Mouse (Mus musculus) heart, embryonic 11.5 days (tissue): ENCODE data around the gene M6pr. TPM values are rescaled to one million over a fixed set of nuclear protein-coding genes. Genes with fewer than 3 reads are reported as not detected.

Experiments used
- ATAC-seq: fragments of 200-750 bp; cut with Nextera tagmentation; replicated peaks from 2 replicates; pipeline ENCODE4 v1.8.0; 2017; ENCODE audit warnings: moderate library complexity; ENCODE audit not compliant: insufficient number of reproducible peaks, low FRiP score, low TSS enrichment
- H3K27ac ChIP-seq: fragments of 300-500 bp; sonication (generic); 2 replicates; pipeline ENCODE4 v1.5.1; 2014; ENCODE audit warnings: mild to moderate bottlenecking, low read depth, low read length
- H3K27me3 ChIP-seq: fragments of 300-500 bp; sonication (generic); 2 replicates; pipeline ENCODE4 v1.6.1; 2014; ENCODE audit warnings: mild to moderate bottlenecking, low read length, mixed read lengths; ENCODE audit not compliant: control insufficient read depth, insufficient read depth
- H3K36me3 ChIP-seq: fragments of 300-500 bp; sonication (generic); 2 replicates; pipeline ENCODE4 v1.6.1; 2014; ENCODE audit warnings: mild to moderate bottlenecking, low read length, moderate library complexity, mixed read lengths; ENCODE audit not compliant: control insufficient read depth, insufficient read depth
- H3K4me1 ChIP-seq: fragments of 300-500 bp; sonication (generic); 2 replicates; pipeline ENCODE4 v1.6.1; 2014; ENCODE audit warnings: low read length; ENCODE audit not compliant: control insufficient read depth, insufficient read depth
- H3K4me2 ChIP-seq: fragments of 300-500 bp; sonication (generic); 2 replicates; pipeline ENCODE4 v1.6.1; 2014; ENCODE audit warnings: mild to moderate bottlenecking, moderate library complexity
- H3K4me3 ChIP-seq: fragments of 300-500 bp; sonication (generic); 2 replicates; pipeline ENCODE4 v1.5.1; 2014; ENCODE audit warnings: low read depth, low read length
- H3K9ac ChIP-seq: fragments of 300-500 bp; sonication (generic); 2 replicates; pipeline ENCODE4 v1.6.1; 2014; ENCODE audit warnings: mild to moderate bottlenecking, low read depth, low read length, moderate library complexity
- H3K9me3 ChIP-seq: fragments of 300-500 bp; sonication (generic); replicated peaks from 2 replicates; pipeline ENCODE4 v1.6.1; 2016; ENCODE audit warnings: low read length; ENCODE audit not compliant: control insufficient read depth
- WGBS: fragments of 180-500 bp; shearing (Covaris S2); extraction: QIAGEN DNeasy Blood & Tissue Kit; methylation state at CpG from one replicate; pipeline ENCODE4 v1.1.7; 2014; ENCODE audit not compliant: insufficient replicate concordance; 5-methylcytosine and 5-hydroxymethylcytosine counted together
- polyA plus RNA-seq: library from polyadenylated mRNA; unstranded; fragments of >200 nt; fragmentation: Nextera tagmentation; extraction: Ambion mirVana; gene quantifications from 2 replicates; pipeline ENCODE4 v1.2.1, GENCODE M21; 2014

The M6pr gene
- polyA plus RNA-seq, 1 experiment from 2014 or later, result 84.9 TPM

DNA sequence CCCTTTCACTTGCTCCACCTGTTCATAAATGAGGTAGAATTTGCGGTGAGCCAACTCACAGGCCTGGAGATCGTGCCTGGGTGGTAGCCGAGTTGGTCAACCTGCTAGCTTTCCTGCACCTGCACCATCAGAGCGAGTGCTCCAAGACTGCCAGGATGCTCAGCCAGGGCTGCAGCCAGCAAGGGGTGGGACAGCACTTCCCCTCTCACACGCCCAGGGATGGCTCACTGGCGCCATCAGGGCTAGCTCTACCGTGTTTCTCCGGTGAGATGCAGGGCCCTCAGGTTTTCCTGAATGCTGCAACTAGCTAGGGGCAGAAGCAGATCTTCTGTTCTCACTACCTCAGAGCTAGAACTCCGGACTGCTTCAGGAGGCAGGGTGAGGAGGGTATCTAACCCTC lies 47.4 kb downstream of the M6pr start:
- no peak for ATAC-seq
- Histone ChIP-seq H3K4me1 (no peaks in the 10 kb centered on the region), H3K4me3 (no peak overlapping the region), H3K9ac (no peak overlapping the region), H3K27ac (no peak overlapping the region), H3K27me3 (no peaks in the 10 kb centered on the region), H3K36me3 (no peaks in the 10 kb centered on the region), H3K9me3 (no peaks in the 10 kb centered on the region), H3K4me2 (no peak overlapping the region)
- WGBS, result 47% methylated on average over 9 of the region's 9 CpGs

DNA sequence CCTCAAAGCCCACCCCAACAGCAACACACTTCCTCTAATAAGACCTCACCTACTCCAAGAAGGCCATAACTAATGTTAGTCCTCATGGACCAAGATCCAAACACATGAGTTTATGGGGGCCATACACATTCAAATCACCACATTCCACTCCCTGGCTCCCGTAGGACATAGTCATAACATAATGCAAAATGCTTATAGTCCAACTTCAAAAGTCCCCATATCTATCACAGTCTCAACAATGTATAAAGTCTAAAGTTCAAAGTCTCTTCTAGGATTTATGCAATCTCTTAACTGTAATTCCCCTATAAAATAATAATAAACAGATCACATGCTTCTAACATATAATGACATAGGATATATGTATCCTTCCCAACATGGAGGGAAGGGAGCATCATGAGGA lies 48.6 kb downstream of the M6pr start:
- Histone ChIP-seq H3K27me3 (no peaks in the 10 kb centered on the region), H3K4me2 (no peak overlapping the region), H3K9me3 (no peaks in the 10 kb centered on the region), H3K27ac (no peak overlapping the region), H3K4me1 (no peaks in the 10 kb centered on the region), H3K4me3 (no peak overlapping the region), H3K36me3 (no peaks in the 10 kb centered on the region), H3K9ac (no peak overlapping the region)
- ATAC-seq, result no peak
- whole genome bisulfite sequencing, result 87% methylated on average over 1 of the region's 1 CpGs

DNA sequence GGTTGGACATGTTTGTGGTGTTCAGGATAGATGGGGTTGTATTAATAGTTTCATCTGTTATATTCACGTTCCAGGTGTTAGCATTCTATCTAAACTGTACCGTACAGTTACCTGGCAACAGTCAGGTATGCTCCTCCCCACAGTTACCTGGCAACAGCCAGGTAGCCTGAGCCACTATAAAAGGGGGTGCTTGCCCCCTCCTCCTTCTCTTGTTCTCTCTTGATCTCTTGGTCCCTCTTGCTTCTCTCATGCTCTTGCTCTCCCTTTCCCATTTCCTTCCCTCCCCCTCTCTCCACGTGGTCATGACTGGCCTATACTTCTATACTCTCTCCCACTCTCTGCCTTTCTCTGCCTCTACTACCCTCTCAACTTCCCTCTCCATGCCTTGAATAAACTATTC lies 57.2 kb downstream of the M6pr start:
- H3K4me1 ChIP-seq, result no peaks in the 10 kb centered on the region
- H3K27me3 ChIP-seq, result no peaks in the 10 kb centered on the region
- H3K4me2 ChIP-seq, result no peak overlapping the region
- H3K36me3 ChIP-seq, result no peaks in the 10 kb centered on the region
- H3K9me3 ChIP-seq, result no peaks in the 10 kb centered on the region
- H3K27ac ChIP-seq, result no peak overlapping the region
- no peak for ATAC-seq
- no peak overlapping the region for H3K4me3 ChIP-seq
- no peak overlapping the region for H3K9ac ChIP-seq
- 49% methylated on average over 3 of the region's 3 CpGs for WGBS

DNA sequence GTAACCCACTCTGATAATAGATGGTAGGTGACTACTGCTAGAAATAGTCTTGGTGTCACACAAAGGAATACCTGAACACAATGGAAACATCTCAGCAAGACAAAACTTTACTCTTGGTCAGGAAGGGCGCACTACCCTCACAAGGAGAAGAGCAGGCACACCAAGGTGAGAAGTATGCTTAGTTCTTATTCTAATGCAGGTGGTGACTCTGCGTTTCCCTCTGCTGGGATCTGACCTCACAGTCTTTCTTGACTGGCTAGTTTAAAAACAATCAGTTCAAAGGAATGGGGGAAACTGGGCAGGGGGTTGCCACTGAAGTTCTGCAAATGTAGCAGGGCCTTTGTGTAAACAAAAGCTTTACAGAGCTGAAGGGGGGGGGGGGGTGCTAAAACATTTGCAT lies 57.8 kb downstream of the M6pr start:
- Histone ChIP-seq H3K4me2 (no peak overlapping the region), H3K4me3 (no peak overlapping the region), H3K27ac (no peak overlapping the region), H3K9ac (no peak overlapping the region), H3K27me3 (no peaks in the 10 kb centered on the region), H3K9me3 (no peaks in the 10 kb centered on the region), H3K36me3 (no peaks in the 10 kb centered on the region), H3K4me1 (no peaks in the 10 kb centered on the region)
- ATAC-seq, result no peak
- 49% methylated on average over 2 of the region's 2 CpGs for WGBS

DNA sequence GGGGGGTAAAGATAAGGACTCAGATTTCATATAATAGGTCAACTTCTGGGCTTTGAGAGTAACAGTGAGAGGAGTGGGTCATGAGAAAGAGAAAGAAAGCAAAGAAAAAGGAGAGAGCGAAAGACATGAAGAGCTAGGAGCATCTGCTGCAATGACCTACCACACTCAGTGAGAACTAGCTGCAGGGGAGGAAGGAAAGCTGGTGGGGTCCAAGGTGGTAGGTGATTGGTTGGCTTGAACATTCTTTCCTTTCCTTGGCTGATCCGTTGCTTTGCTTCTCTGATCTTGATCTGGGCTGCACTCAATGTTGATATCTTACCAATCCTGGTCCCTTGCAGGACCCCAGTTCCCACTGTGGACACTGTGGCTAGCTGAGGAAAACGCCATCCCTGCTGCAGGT lies 58.5 kb downstream of the M6pr start:
- no peaks in the 10 kb centered on the region for H3K36me3 ChIP-seq
- H3K4me3 ChIP-seq, result no peak overlapping the region
- no peak overlapping the region for H3K4me2 ChIP-seq
- H3K27me3 ChIP-seq, result no peaks in the 10 kb centered on the region
- 40% methylated on average over 3 of the region's 3 CpGs for WGBS
- no peaks in the 10 kb centered on the region for H3K4me1 ChIP-seq
- H3K27ac ChIP-seq, result no peak overlapping the region
- H3K9me3 ChIP-seq, result no peaks in the 10 kb centered on the region
- ATAC-seq, result no peak
- no peak overlapping the region for H3K9ac ChIP-seq

Other genes with a start within 250 kb of the M6pr start
- not detected in 2 replicates for gene Klrg1, start 25.8 kb upstream of the M6pr start, polyA plus RNA-seq
- gene Phc1, start 31.8 kb downstream of the M6pr start, polyA plus RNA-seq, result 15.7 and 17.1 TPM in 2 replicates
- gene Rimklb, start 190.0 kb downstream of the M6pr start, polyA plus RNA-seq, result 8.7 and 10.9 TPM in 2 replicates
- gene Mfap5, start 197.1 kb downstream of the M6pr start, polyA plus RNA-seq, result 5.4 and 5.9 TPM in 2 replicates
- gene Aicda, start 245.1 kb downstream of the M6pr start, polyA plus RNA-seq, result 0.16 TPM in 1 of 2 replicates, not detected in the other